Mouse (Mus musculus): ENCODE results near the gene Pcbp1.

Pcbp1 gene

DNA sequence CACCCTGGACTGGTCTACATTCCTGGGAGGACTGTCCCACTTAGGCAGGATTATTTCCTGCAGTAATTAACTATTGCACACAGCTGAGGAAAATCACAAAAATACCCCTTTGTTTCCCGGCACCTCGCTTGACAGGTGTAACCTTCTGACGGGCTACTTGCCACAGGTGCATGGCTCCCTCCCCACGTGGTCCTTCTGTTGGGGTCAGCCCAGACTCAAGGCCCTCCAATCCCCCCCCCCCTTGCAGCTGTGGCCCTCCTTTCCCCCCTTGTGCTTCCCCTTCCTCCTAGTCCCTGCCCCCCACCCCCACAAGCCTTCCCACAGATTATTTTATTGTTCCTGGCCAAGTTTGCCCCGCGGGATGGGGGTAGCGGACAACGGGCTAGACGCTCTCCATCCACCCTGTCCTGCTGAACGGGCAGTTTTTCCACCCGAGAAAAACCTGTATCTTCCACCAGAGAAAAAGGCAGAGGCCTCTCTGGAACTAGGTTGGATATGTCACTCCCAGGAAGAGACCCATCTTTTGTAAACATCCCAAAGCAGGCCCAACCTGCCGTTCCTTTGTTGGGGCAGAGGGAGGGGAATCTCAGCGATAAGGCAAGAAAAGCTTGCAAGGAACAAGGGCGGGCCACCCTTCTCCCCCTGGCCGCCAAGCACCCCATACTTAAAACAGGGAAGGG lies 2.2 kb downstream of the Pcbp1 start:
- peak; percentile 38 to 42 for DNase-seq (ENCODE audit: low spot score in 2 of 2)

DNA sequence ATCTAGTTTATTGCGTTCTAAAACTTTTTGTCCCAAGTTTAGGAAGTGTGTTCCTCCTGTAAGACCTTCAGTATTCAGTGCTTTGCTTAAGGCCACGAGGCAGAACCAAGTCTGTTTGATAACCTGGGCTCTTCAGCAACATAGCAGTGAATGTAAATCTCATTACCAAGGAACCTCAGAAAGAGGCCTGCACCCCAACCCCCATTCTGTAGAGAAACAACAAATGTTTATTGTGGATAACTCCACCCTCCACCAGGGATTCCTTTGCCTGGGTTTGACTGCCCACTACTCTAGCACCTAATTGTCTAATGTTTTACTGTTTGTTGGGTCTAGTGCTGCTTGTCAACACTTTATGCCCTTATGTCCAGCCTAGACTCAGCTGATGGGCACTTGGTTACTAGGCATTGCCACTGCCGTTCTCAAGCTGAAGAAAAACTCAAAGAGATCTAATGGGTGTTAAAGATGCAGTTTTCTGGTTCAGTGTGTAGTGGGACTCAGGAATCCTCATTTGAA lies 2.8 kb downstream of the Pcbp1 start:
- no peak for DNase-seq (ENCODE audit: low spot score in 2 of 2)

DNA sequence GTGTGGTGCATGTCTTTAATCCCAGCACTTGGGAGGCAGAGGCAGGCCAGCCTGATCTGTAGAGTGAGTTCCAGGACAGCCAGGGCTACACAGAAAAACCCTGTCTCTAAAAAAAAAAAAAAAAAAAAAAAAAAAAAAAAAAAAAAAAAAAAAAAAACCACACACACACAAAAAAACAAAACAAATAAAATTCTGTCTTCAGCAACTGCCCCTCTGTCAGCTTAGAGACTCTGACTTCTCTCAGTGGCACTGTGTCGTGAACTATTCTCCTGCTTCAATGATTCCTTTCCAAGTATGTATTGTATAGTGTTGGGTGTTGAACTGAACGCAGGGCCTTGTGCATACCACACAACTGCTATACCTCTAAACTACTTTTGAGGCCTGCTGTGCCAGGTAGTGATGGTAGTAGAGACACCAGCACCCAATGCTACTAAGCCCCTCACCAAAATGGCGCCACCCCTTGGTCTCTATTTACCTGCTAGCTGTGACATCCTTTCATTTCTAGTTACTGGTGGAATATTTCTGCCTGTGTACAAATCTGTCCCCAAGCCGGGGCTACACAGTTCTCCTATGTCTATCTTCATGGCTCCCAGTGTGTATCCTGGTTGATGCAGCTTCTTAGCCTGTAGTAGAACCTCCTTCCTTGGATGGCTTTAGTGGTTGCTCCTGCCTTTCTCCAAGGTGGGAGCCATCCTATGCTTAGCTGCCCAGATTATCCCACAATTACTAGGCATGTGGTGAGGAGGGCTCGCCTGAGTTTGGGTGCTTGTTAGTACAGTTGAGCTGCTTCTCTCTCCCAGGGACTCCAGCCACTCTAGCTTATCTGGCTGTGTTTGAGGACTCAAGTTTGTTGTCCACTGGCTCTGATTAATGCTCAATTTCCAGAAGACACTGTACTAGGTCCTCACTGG lies 3.9 kb downstream of the Pcbp1 start:
- DNase-seq (ENCODE audit: low spot score in 2 of 2): no peak

GRCm38 (mm10) chr6:86519767-86520345 lies 6.3 kb downstream of the Pcbp1 start:
- DNase-seq (ENCODE audit: low spot score in 2 of 2): no peak

DNA sequence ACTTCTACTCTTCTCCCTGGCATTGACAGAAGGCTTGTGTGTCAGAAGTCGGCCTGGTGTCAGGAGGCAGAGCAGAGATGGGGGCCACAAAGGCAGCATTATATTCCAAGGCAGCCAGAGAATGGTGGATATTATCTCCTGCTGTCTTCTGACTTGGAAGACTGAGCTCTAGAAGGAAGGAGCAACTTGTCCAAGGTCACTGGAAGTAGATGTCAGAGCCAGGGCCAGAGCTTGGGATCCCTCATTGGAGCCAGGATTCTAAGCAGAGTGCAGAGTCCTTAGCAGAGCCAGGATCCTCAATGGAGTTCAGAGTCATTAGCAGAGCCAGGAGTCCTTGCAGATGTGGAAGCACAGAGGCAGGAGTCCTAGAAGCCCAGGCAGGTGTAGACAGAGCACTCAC lies 10.1 kb downstream of the Pcbp1 start:
- no peak for DNase-seq (ENCODE audit: low spot score in 2 of 2)

DNA sequence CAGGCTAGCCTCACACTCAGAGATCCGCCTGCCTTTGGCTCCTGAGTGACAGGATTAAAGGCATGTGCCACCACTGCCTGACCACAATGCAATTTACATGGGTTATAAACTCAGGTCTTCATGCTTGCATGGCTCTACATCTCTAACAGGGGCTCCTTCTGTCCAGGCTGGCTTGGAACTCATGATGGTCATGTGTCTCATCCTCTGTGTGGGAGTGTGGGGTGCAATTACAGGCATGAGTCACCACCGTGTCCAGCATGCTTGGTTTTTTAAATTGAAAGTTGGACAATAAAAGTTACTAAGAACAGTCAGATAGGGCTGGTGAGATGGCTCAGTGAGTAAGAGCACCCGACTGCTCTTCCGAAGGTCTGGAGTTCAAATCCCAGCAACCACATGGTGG lies 12.8 kb downstream of the Pcbp1 start:
- DNase-seq (ENCODE audit: low spot score in 2 of 2): no peak

DNA sequence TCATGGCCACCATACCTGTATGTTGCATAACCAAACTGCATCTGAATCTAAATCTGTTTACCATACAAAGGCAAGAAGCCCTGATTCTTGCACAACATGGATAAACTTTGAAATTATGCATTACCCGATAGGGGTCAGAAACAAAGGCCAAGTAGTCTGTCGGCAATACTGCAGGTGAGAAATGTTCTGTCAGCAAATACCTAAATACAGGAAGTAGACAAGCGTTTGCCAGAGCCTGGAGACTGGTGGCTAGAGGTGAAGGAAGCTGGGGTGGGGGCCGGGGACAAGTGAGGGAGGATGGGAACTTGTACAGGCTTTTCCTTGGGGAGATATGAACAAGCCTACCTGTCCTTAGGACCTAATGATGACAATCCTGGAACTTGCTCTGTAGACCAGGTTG lies 15.1 kb downstream of the Pcbp1 start:
- DNase-seq (ENCODE audit: low spot score in 2 of 2): no peak

DNA sequence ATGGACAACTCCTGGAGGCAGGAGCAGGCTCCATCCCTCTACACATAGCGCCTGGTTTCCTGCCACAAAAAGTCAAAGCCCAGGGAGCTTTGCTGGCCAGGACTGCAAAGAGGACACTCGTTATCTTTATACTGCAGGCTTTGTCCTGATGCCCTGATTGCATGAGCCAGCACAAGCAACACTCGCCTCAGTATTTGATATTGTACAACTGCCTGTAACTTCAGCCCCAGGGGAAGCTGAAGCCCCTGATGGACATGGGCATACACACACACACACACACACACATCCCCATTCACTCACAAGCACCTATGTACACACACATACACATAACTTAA lies 16.3 kb downstream of the Pcbp1 start:
- DNase-seq (ENCODE audit: low spot score in 2 of 2): no peak

DNA sequence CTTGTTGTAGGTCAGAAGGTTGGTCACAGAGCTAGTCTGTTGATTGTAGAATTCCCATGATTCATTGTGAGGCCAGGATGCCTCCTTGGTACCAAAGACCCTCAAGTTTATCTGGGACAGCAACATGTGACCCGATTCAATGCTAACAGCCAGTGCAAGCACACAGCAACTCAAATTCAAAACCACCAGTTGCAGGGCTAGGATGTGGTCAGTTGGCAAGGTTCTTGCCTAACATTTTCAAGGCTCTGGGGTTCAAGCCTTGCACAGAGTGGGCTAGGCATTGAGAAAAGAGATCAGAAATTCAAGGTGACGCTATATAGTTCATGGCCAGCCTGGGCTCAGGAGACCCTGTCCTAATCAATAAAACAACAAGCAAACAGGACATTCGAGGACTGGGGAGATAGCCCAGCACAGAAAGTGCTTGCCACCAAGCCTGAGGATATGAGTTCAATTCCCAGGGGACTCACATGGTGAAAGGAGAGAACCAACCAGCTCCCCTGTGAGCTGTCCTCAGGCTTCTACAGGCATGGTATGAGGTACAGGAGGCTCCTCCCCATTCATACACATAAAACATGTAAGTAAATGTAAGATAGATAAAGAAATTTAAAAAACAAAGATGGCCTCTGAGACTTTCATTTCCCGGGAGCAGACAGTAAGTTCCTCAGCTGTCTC lies 16.8 kb downstream of the Pcbp1 start:
- no peak for DNase-seq (ENCODE audit: low spot score in 2 of 2)

- no peak for DNase-seq (ENCODE audit: low spot score in 2 of 2)
These were observed 17.4 kb downstream of the Pcbp1 start for GRCm38 (mm10) chr6:86508736-86509135.

DNA sequence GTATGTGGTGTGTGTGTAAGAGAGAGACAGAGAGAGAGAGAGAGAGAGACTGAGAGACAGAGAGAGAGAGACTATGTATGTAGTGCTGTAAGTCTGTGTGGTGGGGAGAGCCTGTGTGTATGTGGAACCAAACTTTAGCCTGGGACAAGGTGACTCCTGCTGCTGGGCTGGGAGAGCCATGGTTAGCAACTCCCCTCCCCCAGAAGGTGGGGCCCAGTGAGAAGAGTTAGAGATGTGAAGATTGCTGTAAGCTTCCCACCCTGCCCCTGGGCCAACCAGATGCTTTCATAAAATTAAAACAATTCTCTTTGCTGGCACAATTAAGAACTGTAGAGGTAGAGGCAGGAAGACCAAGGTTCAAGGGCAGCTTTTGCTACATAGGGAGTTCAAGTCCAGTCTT lies 19.0 kb downstream of the Pcbp1 start:
- DNase-seq (ENCODE audit: low spot score in 2 of 2): no peak

DNA sequence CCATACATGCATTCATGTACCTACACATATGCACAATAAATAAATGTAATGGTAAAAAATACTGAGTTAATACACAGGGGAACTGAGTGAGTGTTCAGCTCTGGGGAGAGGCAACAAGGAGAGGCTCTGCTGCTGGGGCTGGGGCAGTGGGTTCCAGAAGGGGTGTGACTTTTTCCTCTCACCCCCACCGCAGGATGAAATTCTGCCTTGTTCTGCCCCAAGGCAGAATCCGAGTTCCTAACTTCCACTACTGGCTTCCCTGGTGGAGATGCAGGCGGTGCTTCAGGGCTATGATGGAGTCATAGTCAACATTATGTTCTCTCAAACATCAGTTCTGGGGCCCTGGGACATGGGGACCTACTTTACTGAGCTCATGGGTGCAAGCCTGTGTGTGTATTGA lies 19.8 kb downstream of the Pcbp1 start:
- DNase-seq (ENCODE audit: low spot score in 2 of 2): no peak

GRCm38 (mm10) chr6:86505671-86506070 lies 20.4 kb downstream of the Pcbp1 start:
- no peak for DNase-seq (ENCODE audit: low spot score in 2 of 2)

GRCm38 (mm10) chr6:86503513-86503912 lies 22.6 kb downstream of the Pcbp1 start:
- DNase-seq (ENCODE audit: low spot score in 2 of 2): no peak

DNA sequence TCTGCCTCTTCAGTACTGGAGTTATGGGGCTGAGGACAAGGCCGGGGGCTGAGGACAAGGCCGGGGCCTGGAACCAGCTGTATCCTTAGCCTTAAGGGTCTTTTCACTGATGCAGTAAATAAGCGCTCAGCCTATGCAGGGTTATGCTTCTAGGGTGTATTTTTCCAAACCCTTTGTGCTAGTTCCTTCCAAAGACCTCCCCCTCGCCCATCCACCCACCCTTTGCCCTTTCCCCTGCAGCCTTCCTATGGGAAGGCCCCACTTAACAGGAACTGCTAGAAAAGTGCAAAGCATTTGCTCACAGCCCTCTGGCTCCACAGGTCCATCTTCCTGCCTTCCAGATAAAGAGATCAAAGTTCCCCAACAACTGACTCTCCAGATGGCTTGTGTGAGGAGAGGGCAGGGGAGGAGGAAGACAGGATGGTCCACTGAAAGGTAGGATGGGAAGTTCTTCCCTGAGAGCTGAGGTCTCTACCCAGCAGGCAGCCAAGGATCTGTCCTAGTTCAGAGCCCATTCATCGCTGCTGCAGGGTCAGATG lies 26.5 kb downstream of the Pcbp1 start:
- no peak for DNase-seq (ENCODE audit: low spot score in 2 of 2)

DNA sequence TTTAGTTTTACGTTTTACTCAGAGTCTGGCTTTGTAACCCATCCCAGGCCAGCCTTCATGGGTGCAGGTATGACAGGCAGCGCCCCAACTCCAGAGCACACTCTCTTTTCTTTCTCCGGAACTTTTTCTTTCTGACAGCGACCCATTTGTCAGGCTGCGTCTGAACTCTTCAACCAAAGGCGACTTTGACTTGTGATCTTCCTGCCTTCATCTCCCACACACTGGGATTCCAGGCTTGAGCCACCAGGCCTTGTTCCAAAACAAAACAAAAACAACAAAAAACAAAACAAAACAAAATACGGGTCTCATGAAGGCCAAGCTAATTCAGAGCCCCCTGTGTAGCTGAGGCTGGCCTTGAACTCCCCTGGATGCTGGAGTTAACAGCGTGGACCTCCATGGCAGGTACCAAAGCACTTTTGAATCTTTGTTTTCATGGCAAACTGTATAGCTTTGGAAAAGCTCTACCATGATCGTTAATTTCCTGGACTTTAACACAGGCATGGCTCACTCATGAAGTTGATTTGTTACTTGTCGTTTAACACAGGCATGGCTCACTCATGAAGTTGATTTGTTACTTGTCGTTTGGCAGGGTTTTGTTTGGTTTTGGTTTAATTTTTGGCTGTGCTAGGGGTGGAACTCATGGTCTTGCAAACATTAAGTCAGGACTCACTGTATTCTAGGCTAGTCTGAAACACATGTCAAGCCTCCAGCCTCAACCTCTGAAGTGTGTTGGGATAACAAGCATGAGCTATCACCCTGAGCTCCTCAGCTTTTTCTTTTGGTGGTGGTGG lies 28.0 kb downstream of the Pcbp1 start:
- DNase-seq (ENCODE audit: low spot score in 2 of 2): no peak

DNA sequence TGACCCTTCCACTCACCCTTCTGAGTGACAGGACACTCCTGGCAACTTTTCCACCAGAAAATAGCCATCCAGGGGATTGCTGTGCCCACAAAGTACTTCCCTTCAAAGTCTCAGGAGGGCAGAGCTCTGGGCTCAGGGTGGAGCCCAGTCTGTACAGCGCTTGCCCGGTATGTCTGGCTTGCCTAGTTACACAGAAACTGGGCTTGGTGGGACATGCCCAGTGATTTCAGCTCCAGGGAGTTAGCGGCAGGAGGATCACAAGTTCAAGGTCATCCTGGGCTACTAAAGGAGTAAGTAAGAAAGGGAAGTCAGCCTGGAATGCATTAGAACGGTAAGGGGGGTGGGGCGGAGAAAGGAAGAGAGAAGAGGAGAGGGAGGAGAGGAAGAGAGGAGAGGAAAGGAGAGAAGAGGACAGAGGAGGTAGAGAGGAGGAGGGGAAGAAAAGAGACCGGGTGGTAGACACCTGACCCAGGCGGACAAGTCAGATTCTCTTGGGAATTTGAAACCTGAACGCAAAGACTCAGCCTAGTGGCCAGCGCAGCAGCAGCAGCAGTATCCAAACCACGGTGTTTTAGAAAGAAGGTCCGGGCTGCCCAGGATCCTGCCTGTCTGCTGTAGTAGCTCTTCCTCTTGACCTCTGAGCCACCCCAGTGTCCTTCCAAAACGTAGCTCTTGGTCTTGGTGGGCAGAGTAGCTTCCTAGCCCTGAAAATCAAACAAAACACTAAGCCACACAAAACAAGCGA lies 28.9 kb downstream of the Pcbp1 start:
- no peak for DNase-seq (ENCODE audit: low spot score in 2 of 2)

DNA sequence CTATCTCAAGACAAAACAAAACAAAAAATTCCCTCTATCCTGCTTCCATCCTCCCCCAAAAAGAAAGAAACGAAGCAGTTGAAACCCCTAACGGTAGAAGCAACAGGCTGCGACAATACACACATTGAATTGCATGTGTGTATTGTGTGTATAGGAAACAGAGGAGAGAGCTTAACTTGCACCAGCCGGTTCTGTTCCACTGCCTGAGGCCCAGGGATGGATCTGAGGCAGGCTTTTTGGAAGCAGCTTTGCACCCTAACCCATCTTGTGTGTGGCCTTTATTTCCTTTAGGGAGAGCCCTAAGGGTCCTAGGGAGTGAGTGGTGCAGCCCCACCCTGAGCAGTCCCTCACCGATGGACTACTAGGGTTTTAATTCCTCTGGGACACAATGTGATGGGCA lies 29.5 kb downstream of the Pcbp1 start:
- DNase-seq (ENCODE audit: low spot score in 2 of 2): no peak

DNA sequence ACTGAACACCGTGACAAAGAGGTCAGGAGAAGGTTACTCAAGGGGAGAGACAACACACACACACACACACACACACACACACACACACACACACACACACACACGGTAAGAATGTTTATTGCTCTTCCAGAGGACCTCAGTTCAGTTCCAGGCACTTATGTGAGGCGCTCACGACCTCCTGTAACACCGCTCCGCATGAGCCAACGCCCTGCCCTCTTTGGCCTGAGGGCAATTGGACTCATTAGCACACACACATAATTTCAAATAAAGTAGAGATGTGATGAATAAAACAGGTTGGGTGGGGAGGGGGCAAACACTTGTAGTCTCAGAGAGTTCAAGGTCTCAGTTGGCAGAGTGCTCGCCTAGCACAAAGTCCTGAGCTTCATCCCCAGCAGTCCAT lies 30.0 kb downstream of the Pcbp1 start:
- no peak for DNase-seq (ENCODE audit: low spot score in 2 of 2)

DNA sequence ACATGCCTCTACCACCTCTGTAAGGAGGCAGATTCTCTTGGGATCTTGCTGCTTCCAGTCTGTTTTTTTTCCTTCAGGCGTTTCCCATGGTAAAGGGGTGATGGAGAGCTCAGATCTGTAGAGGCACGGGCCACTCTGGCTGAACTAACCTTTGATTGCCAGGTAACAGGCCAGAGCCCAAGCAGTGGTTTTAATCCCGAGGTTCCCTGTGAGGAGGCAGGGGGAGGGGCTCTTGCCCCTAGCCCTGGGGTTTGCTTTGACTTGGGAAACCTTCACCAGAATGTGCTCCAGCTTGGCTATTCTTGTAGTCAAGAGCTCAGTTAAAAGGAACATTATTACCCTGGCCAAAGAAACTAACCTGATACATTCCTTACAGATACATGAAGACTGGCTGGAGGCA lies 30.5 kb downstream of the Pcbp1 start:
- no peak for DNase-seq (ENCODE audit: low spot score in 2 of 2)
